ENCODE assay signal across 13 mouse cellular contexts in the genomic region with DNA sequence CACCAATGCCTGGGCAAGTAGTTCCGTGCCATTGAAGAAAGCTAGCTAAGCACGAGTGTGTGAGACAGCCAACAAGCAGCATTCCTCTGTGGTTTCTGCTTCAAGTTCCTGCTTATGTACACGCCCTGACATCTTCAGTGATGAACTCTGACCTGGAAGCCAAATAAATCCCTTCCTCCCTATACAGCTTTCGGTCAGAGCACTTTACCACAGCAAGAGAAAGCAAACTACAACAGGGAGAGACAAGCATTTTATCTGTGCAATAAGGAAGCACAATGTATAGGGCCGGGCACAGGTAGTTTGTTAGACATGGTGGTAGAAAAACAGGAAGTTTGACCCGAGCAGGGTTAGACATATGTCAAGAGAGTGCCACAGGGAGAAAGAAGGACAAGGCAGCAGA. TPM values are rescaled to one million over a fixed set of nuclear protein-coding genes. Genes with fewer than 3 reads are reported as not detected.
DNase-seq lines count a peak whose midpoint lies in the region; ATAC-seq lines count a peak whose summit lies in the region.
"Had no signal": no experiment of that assay in that cellular context is flagged by ENCODE, and none has a peak within 500 bp of the region (broad histone marks: within the 10 kb centered on the region; RNA-seq: fewer than 3 reads in every experiment).

No protein-coding gene starts in this region.

- ATAC-seq in midbrain, embryonic 13.5 days, result no peak
- ATAC-seq in forebrain, embryonic 16.5 days, result no peak

- no peaks in the 10 kb centered on the region for H3K9me3 ChIP-seq in megakaryocyte, embryonic 14.5 days
- no peaks in the 10 kb centered on the region for H3K9me3 ChIP-seq in midbrain, embryonic 13.5 days
- H3K9me3 ChIP-seq in forebrain, embryonic 16.5 days (ENCODE audit: control insufficient read depth, low read length), result no peaks in the 10 kb centered on the region
- H3K9me3 ChIP-seq: hindbrain, embryonic 13.5 days; limb, embryonic 15.5 days had no signal

- 91% methylated on average over 6 of the region's 6 CpGs for WGBS in midbrain, embryonic 13.5 days
- WGBS in forebrain, embryonic 16.5 days, result 95% methylated on average over 6 of the region's 6 CpGs

- no peak overlapping the region for H3K27ac ChIP-seq in midbrain, embryonic 13.5 days
- H3K27ac ChIP-seq in forebrain, embryonic 16.5 days (ENCODE audit: low read length), result no peak overlapping the region
- H3K27ac ChIP-seq: hindbrain, embryonic 13.5 days; limb, embryonic 15.5 days had no signal

- H3K4me2 ChIP-seq in midbrain, embryonic 13.5 days (replicated peaks), result no peak overlapping the region
- no peak overlapping the region for H3K4me2 ChIP-seq in forebrain, embryonic 16.5 days (ENCODE audit: low read length)
- H3K4me2 ChIP-seq: heart, embryonic 11.5 days; hindbrain, embryonic 13.5 days; limb, embryonic 15.5 days had no signal

- peak; percentile 88 for DNase-seq in heart, adult 11 months
- DNase-seq in heart, adult 8-10 months (ENCODE audit: low spot score), result no peak
- peak; percentile 18 to 25 for DNase-seq in urinary bladder, postnatal 36 days (ENCODE audit: low spot score in 2 of 2)
- no peak for DNase-seq in urinary bladder, postnatal 25 days (ENCODE audit: low spot score)
- DNase-seq in cerebellum, adult 8-10 months, result no peak
- DNase-seq: adrenal gland, adult 2 months; kidney, postnatal 14 days had no signal

- H3K4me1 ChIP-seq in megakaryocyte, embryonic 14.5 days, result peaks cover 98% of the 10 kb centered on the region
- peaks cover 7% of the 10 kb centered on the region for H3K4me1 ChIP-seq in midbrain, embryonic 13.5 days (replicated peaks)
- no peaks in the 10 kb centered on the region for H3K4me1 ChIP-seq in forebrain, embryonic 16.5 days (replicated peaks; ENCODE audit: control insufficient read depth, insufficient read depth, low read length)

- H3K27me3 ChIP-seq in megakaryocyte, embryonic 14.5 days (replicated peaks), result no peaks in the 10 kb centered on the region
- H3K27me3 ChIP-seq in midbrain, embryonic 13.5 days, result no peaks in the 10 kb centered on the region
- no peaks in the 10 kb centered on the region for H3K27me3 ChIP-seq in forebrain, embryonic 16.5 days (replicated peaks; ENCODE audit: control insufficient read depth, insufficient read depth, low read length)
- H3K27me3 ChIP-seq: hindbrain, embryonic 13.5 days; limb, embryonic 15.5 days had no signal

- no peak overlapping the region for H3K9ac ChIP-seq in midbrain, embryonic 13.5 days (replicated peaks)
- no peak overlapping the region for H3K9ac ChIP-seq in forebrain, embryonic 16.5 days (replicated peaks; ENCODE audit: low read depth, low read length)
- H3K9ac ChIP-seq: hindbrain, embryonic 13.5 days; limb, embryonic 15.5 days had no signal

- H3K4me3 ChIP-seq in megakaryocyte, embryonic 14.5 days (replicated peaks), result peak overlapping the region; percentile 48
- H3K4me3 ChIP-seq in midbrain, embryonic 13.5 days (replicated peaks), result no peak overlapping the region
- H3K4me3 ChIP-seq in forebrain, embryonic 16.5 days (replicated peaks; ENCODE audit: low read length), result no peak overlapping the region
- H3K4me3 ChIP-seq: hindbrain, embryonic 13.5 days; limb, embryonic 15.5 days had no signal

- H3K36me3 ChIP-seq in megakaryocyte, embryonic 14.5 days (replicated peaks; ENCODE audit: low read length), result peaks cover 15% of the 10 kb centered on the region
- H3K36me3 ChIP-seq in midbrain, embryonic 13.5 days, result no peaks in the 10 kb centered on the region
- no peaks in the 10 kb centered on the region for H3K36me3 ChIP-seq in forebrain, embryonic 16.5 days (ENCODE audit: control insufficient read depth, insufficient read depth)
- H3K36me3 ChIP-seq: hindbrain, embryonic 13.5 days; limb, embryonic 15.5 days had no signal

RNA-seq across cellular contexts. Expression of a gene that starts 6.6 kb away (rescaled TPM):
- total RNA-seq in heart, adult 8-10 months (2022), result 10 to 100 TPM; 12.5 to 14.2 (median 13.2) TPM
- 5.4 TPM in 1 of 2 replicates, not detected in the other for polyA plus RNA-seq in megakaryocyte, embryonic 14.5 days (2012; ENCODE audit: insufficient read depth, low replicate concordance)
- 68.6 and 69.9 TPM in 2 replicates for polyA plus RNA-seq in midbrain, embryonic 13.5 days (2015; fragmentation: Nextera tagmentation; extraction: Ambion mirVana)
- polyA plus RNA-seq in forebrain, embryonic 16.5 days (2015; fragmentation: Nextera tagmentation; extraction: Ambion mirVana), result 56.4 and 58.3 TPM in 2 replicates

RNA-seq across cellular contexts. Expression of a gene that starts 6.8 kb away (rescaled TPM):
- 10 to 100 TPM in 3 of 4 experiments, 1 to 10 TPM in 1; 9.4 to 11.2 (median 11.0) TPM for total RNA-seq in heart, adult 8-10 months (2022)
- 2.5 and 10.1 TPM in 2 replicates for polyA plus RNA-seq in megakaryocyte, embryonic 14.5 days (2012; ENCODE audit: insufficient read depth, low replicate concordance)
- 38.3 and 40.1 TPM in 2 replicates for polyA plus RNA-seq in midbrain, embryonic 13.5 days (2015; fragmentation: Nextera tagmentation; extraction: Ambion mirVana)
- 33.3 and 44.2 TPM in 2 replicates for polyA plus RNA-seq in forebrain, embryonic 16.5 days (2015; fragmentation: Nextera tagmentation; extraction: Ambion mirVana)

Comparison
In these comparisons a context has a peak if more than half of its experiments do, and no peak if none do; other contexts are left out.
1. DNase-seq: peak in heart, adult 11 months (single experiment) and urinary bladder, postnatal 36 days (2 of 2); none in heart, adult 8-10 months (single experiment), urinary bladder, postnatal 25 days (single experiment) and cerebellum, adult 8-10 months (single experiment).